Mouse (Mus musculus): ENCODE results near the gene Hmgb4. TPM values are rescaled to one million over a fixed set of nuclear protein-coding genes. Genes with fewer than 3 reads are reported as not detected.

Gene Hmgb4
- not detected in 2 replicates for polyA plus RNA-seq (2011; ENCODE audit: insufficient read depth, insufficient read length, low replicate concordance, missing spikeins)

DNA sequence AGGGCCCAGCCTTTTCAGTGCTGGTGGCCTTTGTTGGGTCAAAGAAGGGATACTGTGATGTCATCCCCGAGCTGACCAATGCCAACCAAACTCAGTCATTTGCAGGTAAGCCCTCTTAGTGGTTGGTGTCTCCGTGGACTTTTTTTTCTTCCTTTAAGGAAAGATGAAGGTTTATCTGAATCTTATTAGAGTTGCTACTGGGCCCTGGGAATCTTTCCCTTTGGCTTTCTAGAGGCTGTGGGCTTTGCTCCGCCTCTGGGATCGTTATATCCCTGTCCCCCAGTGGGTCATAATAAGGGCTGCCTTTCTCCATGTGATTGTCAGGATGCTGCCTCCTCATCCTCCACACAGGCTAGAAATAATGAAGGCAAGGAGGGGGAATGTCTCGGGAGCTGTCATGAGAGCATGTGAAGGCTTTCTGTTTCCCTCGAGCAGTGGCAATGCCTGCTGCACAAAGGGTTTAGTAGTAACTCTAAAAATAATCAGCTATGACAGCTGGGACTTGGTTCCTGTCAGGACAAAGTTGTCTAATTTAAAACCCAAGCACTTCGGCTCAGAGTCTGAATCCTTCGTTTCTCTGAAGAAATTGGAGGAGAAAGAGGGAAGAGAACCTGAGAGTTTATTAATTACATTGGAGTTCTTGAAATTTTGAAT lies at the start of gene Hmgb4:
Gene Hmgb4, minus strand, starts transcription at position 51 of the 654 bp plus-strand sequence.
- no peaks in the 10 kb centered on the region for H3K4me1 ChIP-seq (ENCODE audit: control insufficient read depth, insufficient read depth, low read length)
- WGBS: 67% methylated on average over 8 of the region's 8 CpGs
- TF ChIP-seq CTCF (IDR thresholded peaks at IDR 0.05; ENCODE audit: control insufficient read depth, insufficient read depth, low read length) (no peak), POLR2A (IDR thresholded peaks at IDR 0.05; ENCODE audit: borderline replicate concordance, control insufficient read depth, low read depth, low read length) (no peak)

DNA sequence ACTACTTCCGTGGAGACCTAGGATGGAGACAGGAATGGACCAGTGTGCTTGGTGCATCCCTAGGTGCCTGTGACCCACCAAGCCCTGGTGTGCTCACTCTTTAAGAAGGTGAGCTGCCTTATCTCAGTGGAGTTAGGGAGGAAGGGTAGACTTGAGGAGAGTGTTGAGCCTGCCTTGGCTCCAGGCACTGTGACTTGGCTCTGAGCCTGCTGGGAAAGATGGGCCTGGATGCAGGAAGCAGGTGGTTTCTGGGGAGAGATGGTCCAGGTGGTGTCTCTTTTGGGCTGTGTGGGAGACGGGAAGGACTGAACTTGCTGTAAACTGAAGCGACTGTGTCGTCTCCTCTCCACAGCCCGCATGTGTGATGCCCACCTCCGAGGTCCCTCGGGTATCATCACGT lies 45.3 kb upstream of the Hmgb4 start:
- WGBS: 86% methylated on average over 8 of the region's 8 CpGs
- Histone ChIP-seq H3K27ac (ENCODE audit: control insufficient read depth, insufficient read depth, low read depth, low read length, poor library complexity) (no peak overlapping the region), H3K4me3 (replicated peaks; ENCODE audit: control insufficient read depth, low read depth, low read length) (no peak overlapping the region), H3K4me1 (ENCODE audit: control insufficient read depth, insufficient read depth, low read length) (no peaks in the 10 kb centered on the region)
- TF ChIP-seq POLR2A (IDR thresholded peaks at IDR 0.05; ENCODE audit: borderline replicate concordance, control insufficient read depth, low read depth, low read length) (no peak), CTCF (IDR thresholded peaks at IDR 0.05; ENCODE audit: control insufficient read depth, insufficient read depth, low read length) (no peak)

More for the DNA sequence above, at the start of gene Hmgb4:
- Histone ChIP-seq H3K4me3 (replicated peaks; ENCODE audit: control insufficient read depth, low read depth, low read length) (no peak within 1 kb of the TSS), H3K27ac (ENCODE audit: control insufficient read depth, insufficient read depth, low read depth, low read length, poor library complexity) (no peak within 1 kb of the TSS)

DNA sequence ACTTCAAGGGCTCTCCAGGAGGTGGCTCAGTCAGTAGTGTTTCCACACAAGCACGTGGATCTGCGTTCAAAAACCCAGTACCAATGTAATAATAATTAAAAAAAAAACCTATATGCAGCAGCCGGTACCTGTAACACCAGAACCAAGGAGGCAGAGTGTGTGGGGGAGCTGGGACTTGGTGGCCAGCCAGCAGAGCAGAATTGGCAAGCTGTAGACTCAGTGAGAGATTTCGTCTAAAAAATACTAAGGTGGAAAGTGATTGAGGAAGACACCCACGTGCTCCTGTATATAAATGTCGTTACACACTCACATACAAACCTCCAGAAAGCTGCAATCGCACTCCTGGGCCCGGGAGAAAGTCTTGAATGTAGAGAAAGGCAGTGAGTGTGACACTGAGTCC lies 43.3 kb upstream of the Hmgb4 start:
- no peak for TF ChIP-seq POLR2A (IDR thresholded peaks at IDR 0.05; ENCODE audit: borderline replicate concordance, control insufficient read depth, low read depth, low read length)
- no peaks in the 10 kb centered on the region for H3K4me1 ChIP-seq (ENCODE audit: control insufficient read depth, insufficient read depth, low read length)
- 71% methylated on average over 8 of the region's 8 CpGs for WGBS
- H3K27ac ChIP-seq (ENCODE audit: control insufficient read depth, insufficient read depth, low read depth, low read length, poor library complexity): no peak overlapping the region
- no peak overlapping the region for H3K4me3 ChIP-seq (replicated peaks; ENCODE audit: control insufficient read depth, low read depth, low read length)

DNA sequence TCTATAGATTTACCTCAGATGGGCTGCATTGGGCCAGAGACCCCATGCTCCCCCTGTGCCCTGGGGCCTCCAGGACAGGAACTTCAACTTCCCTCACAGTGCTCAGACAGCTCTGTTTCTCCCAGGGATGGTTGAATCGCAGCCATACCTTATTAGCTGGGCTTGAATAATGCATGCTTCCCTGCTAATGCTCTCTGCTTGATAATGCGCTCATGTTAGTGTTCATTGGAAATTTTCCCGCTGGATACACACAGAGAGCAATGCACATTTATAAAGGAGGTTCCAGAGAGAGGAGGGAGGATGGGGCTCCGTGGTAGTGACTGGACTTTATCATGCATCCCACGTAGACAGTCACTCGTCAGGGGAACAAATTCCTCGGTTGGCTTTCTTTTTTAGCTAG lies 27.3 kb upstream of the Hmgb4 start:
- Histone ChIP-seq H3K27ac (ENCODE audit: control insufficient read depth, insufficient read depth, low read depth, low read length, poor library complexity) (no peak overlapping the region), H3K4me3 (replicated peaks; ENCODE audit: control insufficient read depth, low read depth, low read length) (no peak overlapping the region), H3K4me1 (ENCODE audit: control insufficient read depth, insufficient read depth, low read length) (no peaks in the 10 kb centered on the region)
- TF ChIP-seq POLR2A (IDR thresholded peaks at IDR 0.05; ENCODE audit: borderline replicate concordance, control insufficient read depth, low read depth, low read length): no peak
- no peak for TF ChIP-seq CTCF (IDR thresholded peaks at IDR 0.05; ENCODE audit: control insufficient read depth, insufficient read depth, low read length)
- 76% methylated on average over 7 of the region's 7 CpGs for WGBS

DNA sequence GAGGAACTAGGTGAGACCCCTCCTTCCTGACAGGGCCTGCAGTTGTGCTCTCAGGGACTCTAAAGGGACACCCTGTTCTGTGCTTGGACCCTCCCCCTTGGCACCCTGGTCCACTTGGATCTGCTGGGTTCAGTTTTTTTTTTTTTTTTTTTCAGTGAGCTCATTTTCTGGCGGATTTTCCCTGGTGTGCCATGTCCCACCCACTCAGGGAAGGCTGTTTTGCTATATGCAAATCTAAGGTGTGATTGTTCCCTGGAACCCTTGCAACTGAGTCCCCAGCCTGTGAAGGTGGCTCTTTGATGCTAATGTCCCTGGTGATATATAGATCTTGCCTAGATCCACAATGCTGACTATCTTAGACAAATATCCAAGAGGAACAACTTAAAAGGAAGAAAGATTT lies 24.3 kb upstream of the Hmgb4 start:
- Histone ChIP-seq H3K27ac (ENCODE audit: control insufficient read depth, insufficient read depth, low read depth, low read length, poor library complexity) (no peak overlapping the region), H3K4me3 (replicated peaks; ENCODE audit: control insufficient read depth, low read depth, low read length) (no peak overlapping the region), H3K4me1 (ENCODE audit: control insufficient read depth, insufficient read depth, low read length) (no peaks in the 10 kb centered on the region)
- WGBS: 42% methylated on average over 1 of the region's 1 CpGs
- TF ChIP-seq CTCF (IDR thresholded peaks at IDR 0.05; ENCODE audit: control insufficient read depth, insufficient read depth, low read length): no peak
- TF ChIP-seq POLR2A (IDR thresholded peaks at IDR 0.05; ENCODE audit: borderline replicate concordance, control insufficient read depth, low read depth, low read length): no peak

DNA sequence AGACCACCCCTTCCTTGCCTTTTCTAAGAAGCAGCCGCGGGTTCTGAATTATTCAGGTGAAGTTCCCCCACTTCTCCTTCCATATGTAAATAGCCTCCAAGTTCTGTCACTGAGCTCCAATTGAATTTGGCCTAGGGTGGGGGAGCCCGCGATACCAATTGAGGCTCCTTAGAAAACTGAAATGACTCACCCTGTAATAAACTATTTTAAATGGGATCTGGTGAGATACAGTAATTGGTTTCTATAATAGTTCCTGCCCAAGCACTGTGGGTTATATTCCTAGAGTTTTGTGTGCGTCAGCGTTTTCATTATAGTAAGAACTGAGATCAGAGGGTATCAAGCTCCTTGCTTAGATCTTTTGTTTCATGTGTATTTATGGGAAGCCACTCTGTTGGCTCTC lies 14.8 kb upstream of the Hmgb4 start:
- 68% methylated on average over 6 of the region's 6 CpGs for WGBS
- Histone ChIP-seq H3K27ac (ENCODE audit: control insufficient read depth, insufficient read depth, low read depth, low read length, poor library complexity) (no peak overlapping the region), H3K4me1 (ENCODE audit: control insufficient read depth, insufficient read depth, low read length) (no peaks in the 10 kb centered on the region; the same call in 1 of the 2 replicates), H3K4me3 (replicated peaks; ENCODE audit: control insufficient read depth, low read depth, low read length) (no peak overlapping the region)
- no peak for TF ChIP-seq POLR2A (IDR thresholded peaks at IDR 0.05; ENCODE audit: borderline replicate concordance, control insufficient read depth, low read depth, low read length)
- no peak for TF ChIP-seq CTCF (IDR thresholded peaks at IDR 0.05; ENCODE audit: control insufficient read depth, insufficient read depth, low read length)

DNA sequence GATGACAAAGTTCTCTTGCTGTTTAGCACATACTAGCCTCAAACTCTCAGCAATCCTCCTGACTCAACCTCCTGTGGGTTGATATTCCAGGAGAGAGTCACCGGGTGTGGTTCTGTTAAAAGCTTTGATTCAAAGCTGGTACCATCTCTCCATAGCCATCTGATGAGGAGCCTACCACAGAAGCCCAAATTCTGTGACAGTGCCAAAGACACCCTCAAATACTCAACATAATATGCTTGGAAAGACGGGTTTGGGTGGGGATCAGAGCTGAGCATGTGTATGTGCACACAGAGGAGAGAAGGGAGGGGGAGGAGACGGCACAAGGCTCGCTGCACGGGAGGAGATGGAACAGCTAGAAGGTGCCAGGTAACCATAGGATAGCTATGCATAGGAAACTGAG lies 14.4 kb upstream of the Hmgb4 start:
- Histone ChIP-seq H3K27ac (ENCODE audit: control insufficient read depth, insufficient read depth, low read depth, low read length, poor library complexity) (no peak overlapping the region), H3K4me3 (replicated peaks; ENCODE audit: control insufficient read depth, low read depth, low read length) (no peak overlapping the region), H3K4me1 (ENCODE audit: control insufficient read depth, insufficient read depth, low read length) (no peaks in the 10 kb centered on the region; the same call in 1 of the 2 replicates)
- no peak for TF ChIP-seq POLR2A (IDR thresholded peaks at IDR 0.05; ENCODE audit: borderline replicate concordance, control insufficient read depth, low read depth, low read length)
- TF ChIP-seq CTCF (IDR thresholded peaks at IDR 0.05; ENCODE audit: control insufficient read depth, insufficient read depth, low read length): no peak
- WGBS: 68% methylated on average over 5 of the region's 5 CpGs

DNA sequence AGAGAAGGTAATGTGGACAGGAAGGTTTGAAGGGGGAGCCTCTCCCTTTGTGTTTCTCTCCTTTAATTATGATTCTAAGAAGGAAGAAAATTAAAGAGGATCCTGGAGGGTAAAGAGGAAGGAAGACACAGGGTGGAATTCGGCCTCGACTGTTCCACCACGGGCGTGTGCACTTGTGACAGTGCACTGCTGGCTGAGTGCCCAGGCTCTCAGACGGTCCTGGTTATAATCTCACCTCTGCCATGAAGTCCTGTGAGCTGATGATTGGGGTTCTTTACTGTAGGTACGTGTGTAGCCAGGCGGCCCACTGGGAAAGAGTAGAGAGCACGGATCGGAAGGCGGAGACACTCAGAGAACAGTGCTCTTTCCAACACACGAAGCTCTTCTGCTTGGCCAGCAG lies 12.4 kb upstream of the Hmgb4 start:
- 63% methylated on average over 11 of the region's 11 CpGs for WGBS

DNA sequence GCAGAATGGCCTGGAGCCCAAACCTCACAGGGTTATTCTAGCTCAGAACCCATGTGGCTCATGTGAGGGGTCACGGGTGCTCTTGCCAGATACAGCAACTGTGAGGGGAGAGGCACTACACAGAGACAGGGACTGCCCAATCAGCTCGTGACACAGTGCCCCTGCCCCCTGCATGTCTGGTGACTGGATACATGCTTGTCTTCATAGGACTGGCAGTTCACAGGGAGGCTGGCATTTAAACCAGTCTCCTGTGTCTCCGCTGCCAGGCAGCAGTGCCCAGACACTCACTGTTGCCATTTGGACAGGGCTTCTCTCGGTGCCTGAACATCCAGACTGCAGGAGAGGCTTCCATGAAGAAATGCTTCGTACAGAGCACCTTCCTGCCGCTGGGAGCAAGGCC lies 11.7 kb upstream of the Hmgb4 start:
- 54% methylated on average over 6 of the region's 6 CpGs for WGBS
- no peak overlapping the region for H3K4me3 ChIP-seq (replicated peaks; ENCODE audit: control insufficient read depth, low read depth, low read length)

More for the DNA sequence above, 12.4 kb upstream of the Hmgb4 start:
- no peak overlapping the region for H3K27ac ChIP-seq (ENCODE audit: control insufficient read depth, insufficient read depth, low read depth, low read length, poor library complexity)
- TF ChIP-seq POLR2A (IDR thresholded peaks at IDR 0.05; ENCODE audit: borderline replicate concordance, control insufficient read depth, low read depth, low read length) (no peak), CTCF (IDR thresholded peaks at IDR 0.05; ENCODE audit: control insufficient read depth, insufficient read depth, low read length) (no peak)
- no peaks in the 10 kb centered on the region; the same call in 1 of the 2 replicates for H3K4me1 ChIP-seq (ENCODE audit: control insufficient read depth, insufficient read depth, low read length)
- H3K4me3 ChIP-seq (replicated peaks; ENCODE audit: control insufficient read depth, low read depth, low read length): no peak overlapping the region

More for the DNA sequence above, 11.7 kb upstream of the Hmgb4 start:
- Histone ChIP-seq H3K27ac (ENCODE audit: control insufficient read depth, insufficient read depth, low read depth, low read length, poor library complexity) (no peak overlapping the region), H3K4me1 (ENCODE audit: control insufficient read depth, insufficient read depth, low read length) (no peaks in the 10 kb centered on the region; the same call in 1 of the 2 replicates)
- TF ChIP-seq CTCF (IDR thresholded peaks at IDR 0.05; ENCODE audit: control insufficient read depth, insufficient read depth, low read length): no peak
- no peak for TF ChIP-seq POLR2A (IDR thresholded peaks at IDR 0.05; ENCODE audit: borderline replicate concordance, control insufficient read depth, low read depth, low read length)

Data from bone marrow, adult 2 months (tissue).